Mouse (Mus musculus): ENCODE results near the gene Klrg1.

DNA sequence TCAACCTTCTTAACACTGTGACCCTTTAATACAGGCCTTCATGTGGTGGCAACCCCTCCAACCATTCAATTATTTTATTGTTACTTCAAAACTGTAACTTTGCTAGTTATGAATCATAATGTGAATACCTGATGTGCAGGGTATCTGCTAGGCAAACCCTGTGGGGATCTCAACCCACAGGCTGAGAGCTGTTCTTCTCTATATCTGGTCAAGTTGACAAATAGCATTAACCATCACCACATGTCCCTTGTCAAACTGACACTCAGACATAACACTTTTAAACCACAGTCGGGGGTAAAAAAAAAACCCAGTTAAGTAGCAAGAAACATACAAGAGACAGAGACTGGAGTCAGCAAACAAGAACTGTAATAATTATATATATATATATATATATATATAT, 2.1 kb upstream of the Klrg1 start:
- TF ChIP-seq POLR2A (IDR thresholded peaks at IDR 0.05; ENCODE audit: low read depth, low read length) (no peak), CTCF (conservative IDR thresholded peaks at IDR 0.05; ENCODE audit: insufficient read depth, insufficient read length, low read depth, low read length) (no peak)
